Mouse (Mus musculus) gastrocnemius, adult 8-10 months (tissue): ENCODE results near the gene Tmpo. TPM values are rescaled to one million over a fixed set of nuclear protein-coding genes. Genes with fewer than 3 reads are reported as not detected.

ENCODE experiments used
- DNase-seq, 2 experiments: peaks; one replicate each; pipeline ENCODE4 v3.0.0; 2022; ENCODE audit warnings: low spot score in 2 of 2
- total RNA-seq, 4 experiments: library from RNA; stranded (reverse); gene quantifications; 2 replicates each; pipeline ENCODE4 v1.2.4; 2022

The Tmpo gene
- total RNA-seq, 4 experiments from 2014 or later, result 47.8 to 71.6 (median 53.8) TPM

DNA sequence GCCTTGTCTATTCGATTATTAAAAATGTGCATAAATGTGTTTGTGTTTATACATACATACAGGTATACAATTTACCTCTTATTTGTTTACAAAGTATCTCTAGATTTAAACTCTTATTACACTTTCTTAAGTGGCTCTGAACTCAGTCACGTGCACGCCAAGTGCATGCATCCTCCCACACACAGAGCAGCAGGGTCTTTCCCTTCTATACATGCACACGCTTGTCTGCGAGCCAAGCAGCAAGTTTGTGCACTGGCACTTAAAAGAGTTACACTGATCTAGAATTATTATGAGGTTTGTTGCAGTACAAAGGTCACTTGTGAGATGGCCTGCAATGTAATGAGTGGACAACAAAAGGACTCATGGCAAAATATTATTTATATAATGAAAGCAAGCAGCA lies 20.1 kb downstream of the Tmpo start:
- no peak for DNase-seq

GRCm38 (mm10) chr10:91158442-91158841 lies 22.7 kb downstream of the Tmpo start:
- no peak for DNase-seq

GRCm38 (mm10) chr10:91156338-91156737 lies 24.8 kb downstream of the Tmpo start:
- DNase-seq, result no peak

DNA sequence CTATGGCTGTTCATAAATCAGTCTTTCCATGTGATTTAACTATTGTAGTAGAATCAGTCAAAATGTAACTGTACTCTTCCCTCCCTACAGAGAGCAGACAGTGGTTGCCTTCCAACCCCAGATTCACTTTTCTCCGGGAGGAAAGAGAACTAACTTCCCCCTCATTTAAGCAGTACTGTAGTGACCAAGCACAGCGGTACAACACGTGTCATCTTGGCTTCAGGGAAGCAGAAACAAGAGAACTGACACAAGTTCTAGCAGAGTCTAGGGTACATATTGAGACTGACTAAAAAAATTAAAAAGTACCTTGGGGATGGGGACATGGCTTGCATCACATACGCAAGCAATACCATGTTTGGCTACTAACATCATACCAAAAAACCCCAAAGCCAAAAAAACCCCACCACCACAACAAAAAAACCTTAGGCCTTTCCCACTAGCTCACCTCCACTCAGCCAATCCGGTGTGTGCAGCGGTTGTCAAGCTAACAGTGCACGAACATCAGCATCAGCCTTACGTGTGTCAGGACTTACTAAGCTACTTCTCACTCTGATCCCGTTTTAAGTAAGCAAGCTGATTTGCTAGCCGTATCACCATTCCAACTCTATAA lies 27.1 kb downstream of the Tmpo start:
- no peak for DNase-seq

DNA sequence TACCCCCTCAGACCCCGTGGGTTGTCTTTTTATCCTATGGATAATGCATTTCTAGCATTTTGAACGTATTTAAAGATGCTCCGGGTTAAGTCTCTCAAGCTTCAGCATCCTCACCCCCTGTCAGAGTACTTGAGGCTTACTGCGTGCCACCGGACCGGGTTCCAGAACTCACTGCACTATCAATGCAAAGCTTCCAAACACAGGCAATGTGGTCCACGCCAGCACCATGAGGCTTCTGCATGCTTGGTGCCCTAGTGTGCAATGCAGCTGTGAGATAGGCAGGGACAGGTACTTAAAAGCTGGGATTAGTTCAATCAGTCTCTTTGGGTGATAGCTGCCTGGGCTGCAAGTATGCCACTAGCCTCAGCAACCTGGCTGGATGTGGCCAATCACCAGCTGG lies 35.7 kb downstream of the Tmpo start:
- DNase-seq, result no peak

DNA sequence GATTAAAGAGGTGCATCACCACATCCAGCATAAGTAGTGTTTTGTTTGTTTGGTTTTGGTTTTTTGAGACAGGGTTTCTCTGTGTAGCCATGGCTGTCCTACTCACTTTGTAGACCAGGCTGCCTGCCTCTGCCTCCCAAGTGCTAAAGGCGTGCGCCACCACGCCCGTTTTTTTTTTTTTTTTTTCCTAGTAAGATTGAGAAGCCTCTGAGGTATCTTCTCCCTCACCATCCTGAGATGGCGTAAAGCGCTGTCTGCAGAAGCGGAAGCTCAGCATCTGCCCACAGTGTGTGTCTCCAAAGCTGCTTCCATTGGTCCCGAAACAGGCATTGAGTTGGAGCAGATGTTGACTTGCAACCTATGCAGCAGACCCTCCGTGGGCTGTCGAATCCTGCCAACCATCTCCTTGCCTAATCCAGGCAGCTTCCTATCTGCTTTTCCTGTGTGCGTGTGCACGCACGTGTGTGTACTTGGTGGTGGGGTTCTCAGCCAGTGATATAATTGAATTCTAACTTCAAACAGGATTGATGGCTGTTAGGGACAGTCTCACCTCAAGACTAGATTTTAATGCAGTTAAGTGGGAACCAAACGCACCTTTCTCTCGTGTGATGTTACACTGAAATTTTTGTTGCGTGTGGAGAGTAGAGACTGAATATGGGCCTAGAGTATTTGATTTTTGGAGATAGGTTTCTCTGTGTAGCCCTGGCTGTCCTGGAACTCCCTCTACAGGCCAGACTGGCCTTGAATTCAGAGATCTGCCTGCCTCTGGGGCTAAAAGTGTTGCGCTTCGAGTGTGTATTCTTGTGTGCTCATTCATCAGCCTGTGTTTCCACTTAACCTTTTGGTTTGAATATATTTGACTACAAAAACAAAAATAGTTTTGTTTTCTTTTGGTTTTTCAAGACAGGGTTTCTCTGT lies 37.5 kb downstream of the Tmpo start:
- DNase-seq, result no peak

DNA sequence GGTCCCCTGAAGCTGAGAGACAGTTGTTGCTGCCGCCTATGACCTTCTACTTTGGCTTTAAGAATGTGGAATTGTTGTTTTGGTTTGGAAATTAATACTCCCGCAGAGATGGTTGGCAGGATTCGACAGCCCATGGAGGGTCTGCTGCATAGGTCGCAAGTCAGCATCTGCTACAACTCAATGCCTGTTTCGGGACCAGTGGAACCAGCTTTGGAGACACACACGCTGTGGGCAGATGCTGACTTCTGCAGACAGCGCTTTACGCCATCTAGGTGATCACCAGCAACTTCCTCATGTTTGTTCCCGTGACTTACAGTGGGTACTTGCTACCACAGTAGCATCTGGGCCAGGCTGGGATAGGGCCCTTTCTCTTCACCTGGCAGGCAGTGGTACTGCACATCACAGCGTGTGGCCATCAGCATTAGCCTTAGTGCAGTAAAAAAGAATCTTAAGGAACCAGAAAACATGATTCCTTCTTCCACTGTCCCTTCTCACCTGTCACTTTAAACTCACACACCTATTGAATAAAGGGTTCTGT lies 38.4 kb downstream of the Tmpo start:
- DNase-seq, result no peak

DNA sequence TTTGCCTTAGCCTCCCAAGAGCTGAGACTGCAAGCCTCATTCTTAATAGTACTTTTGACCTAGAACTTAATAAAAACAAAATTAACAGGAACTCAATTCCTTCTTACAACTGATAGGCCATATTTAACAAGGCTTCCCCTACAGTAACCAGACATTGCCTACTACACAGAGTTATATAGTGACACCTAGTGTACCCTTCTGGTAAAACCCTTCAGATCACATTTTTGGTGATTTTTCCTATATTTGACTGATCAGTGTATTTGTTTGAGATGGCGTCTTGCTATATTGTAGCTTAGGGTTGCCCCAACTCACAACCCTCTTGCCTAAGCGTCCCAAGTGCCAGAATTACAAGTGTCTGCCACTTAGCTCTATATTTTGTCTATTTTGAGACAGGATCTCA lies 39.6 kb downstream of the Tmpo start:
- no peak for DNase-seq

- no peak for DNase-seq
Observed at GRCm38 (mm10) chr10:91139148-91139766, 41.9 kb downstream of the Tmpo start.

- DNase-seq, result no peak
Observed at GRCm38 (mm10) chr10:91138317-91138716, 42.8 kb downstream of the Tmpo start.

GRCm38 (mm10) chr10:91137400-91137799 lies 43.7 kb downstream of the Tmpo start:
- DNase-seq, result no peak

DNA sequence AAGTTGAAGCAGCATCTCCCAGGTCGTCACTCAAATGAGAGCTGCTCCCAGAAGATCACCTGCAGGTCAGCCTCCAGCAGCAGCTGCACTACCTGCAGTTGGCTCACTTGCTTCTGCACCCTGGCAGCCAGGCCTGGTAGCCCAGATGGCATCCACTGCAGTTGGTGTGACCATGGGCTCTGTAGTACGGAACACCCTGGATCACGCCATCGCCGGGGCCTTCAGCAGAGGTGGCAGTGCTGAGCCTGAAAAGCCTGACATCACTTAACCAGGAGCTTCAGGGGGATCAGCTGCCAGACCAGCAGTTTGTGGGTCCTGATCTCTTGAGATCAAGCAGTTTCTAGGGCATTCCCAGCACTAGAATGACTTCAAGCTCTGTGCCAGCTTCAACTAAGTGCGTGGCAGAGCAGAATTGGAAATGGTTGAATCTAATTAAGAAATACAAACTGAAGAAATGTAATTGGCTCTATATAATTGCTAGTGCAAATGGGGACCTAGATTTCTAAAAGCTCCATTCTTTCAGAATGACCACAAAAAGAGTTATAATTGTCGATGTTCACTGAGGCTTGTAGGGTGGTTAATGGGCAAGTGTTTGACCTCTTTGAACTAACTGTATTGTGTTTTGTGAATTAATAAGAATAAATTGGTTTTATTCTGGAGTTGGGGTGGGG lies 45.7 kb downstream of the Tmpo start:
- no peak for DNase-seq

DNA sequence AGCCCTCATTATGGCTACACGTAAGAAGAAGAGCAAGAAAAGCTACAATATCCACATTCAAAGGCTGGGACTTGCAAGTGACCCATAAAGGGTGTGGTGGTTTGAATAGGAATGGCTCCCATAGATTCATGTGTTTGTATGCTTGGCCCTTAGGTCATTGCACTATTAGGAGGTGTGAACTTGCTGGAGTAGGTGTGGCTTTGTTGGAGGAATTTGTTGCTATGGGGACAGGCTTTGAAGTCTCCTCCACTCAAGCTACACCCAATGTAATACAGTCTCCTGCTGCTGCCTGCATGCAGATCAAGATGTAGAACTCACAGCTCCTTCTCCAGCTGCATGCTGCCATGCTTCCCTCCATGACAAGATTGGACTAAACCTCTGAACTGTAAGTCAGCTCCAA lies 49.5 kb downstream of the Tmpo start:
- no peak for DNase-seq

DNA sequence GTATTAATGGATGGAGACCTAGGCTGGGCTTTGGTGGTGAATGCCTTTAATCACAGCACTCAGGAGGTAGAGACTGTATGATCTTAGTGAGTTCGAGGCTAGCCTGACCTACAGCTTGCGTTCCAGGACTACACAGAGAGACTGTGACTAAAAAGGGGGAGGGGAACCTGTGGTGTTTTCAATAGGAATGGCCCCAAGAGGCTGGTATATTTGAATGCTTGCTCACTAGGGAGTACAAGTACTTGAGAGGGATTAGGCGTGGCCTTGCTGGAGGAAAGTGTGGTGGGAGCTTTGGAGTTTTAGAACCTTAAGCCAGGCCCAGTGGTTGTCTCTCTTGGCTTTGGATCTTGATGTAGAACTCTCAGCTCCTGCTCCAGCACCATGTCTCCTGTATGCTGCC lies 50.3 kb downstream of the Tmpo start:
- no peak for DNase-seq

DNA sequence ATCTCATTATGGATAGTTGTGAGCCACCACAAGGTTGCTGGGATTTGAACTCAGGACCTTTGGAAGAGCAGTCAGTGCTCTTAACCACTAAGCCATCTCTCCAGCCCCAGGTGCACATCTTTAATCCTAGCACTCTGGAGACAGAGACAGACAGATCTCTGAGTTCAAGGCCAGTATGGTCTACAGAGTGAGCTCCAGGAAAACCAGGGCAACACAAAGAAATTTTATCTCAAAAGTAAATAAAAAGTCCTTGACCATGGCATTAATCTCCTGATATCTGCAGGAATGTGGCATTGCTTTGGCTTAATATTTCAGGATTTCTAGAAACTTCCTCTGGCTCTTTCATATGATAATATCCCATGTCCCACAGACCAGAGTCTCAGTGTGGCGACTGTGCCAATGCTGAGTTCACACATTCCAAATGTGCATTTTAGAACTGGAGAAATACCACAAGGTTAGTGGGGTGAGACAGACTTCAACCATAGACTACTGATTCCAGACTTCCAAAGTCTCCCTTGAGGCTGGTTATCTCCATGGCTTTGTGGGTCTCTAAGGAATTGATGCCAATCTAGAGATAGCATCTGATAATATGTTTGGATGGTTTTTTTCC lies 52.5 kb downstream of the Tmpo start:
- no peak for DNase-seq

GRCm38 (mm10) chr10:91127395-91127794 lies 53.7 kb downstream of the Tmpo start:
- no peak for DNase-seq

DNA sequence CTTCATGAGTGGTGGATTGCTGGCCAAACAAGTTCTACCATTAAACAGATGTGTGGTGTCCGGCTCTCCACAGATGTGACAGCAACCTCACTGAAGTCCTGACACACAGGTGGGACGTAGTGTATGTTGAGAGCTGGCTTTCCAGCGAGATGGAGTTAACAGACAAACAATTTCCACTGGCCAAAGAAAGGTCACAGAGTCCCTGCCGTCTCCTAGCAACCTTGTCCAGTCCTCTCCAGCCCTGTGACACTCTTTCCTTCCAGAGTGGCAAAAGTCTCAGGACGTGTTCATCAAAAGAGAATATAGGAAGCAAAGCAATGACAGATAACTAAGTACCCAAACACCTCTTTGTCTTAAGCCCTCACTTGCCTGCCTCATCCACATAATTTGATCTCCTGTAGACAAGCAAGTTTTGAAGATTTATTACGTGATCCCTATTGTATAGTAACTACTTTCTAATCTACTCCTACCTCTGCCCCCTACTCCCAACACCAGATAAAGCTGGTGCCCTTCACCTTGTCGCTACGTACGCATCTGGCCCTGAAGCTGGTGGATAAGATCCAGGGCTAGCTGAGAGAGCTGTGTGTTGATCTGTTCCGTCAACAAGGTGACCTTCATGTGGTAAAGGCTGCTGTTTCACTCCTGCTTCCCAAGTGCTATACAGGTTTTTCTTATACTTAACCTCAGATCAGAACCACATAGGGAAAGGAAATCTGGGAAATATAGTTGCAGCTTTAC lies 54.3 kb downstream of the Tmpo start:
- no peak for DNase-seq

DNA sequence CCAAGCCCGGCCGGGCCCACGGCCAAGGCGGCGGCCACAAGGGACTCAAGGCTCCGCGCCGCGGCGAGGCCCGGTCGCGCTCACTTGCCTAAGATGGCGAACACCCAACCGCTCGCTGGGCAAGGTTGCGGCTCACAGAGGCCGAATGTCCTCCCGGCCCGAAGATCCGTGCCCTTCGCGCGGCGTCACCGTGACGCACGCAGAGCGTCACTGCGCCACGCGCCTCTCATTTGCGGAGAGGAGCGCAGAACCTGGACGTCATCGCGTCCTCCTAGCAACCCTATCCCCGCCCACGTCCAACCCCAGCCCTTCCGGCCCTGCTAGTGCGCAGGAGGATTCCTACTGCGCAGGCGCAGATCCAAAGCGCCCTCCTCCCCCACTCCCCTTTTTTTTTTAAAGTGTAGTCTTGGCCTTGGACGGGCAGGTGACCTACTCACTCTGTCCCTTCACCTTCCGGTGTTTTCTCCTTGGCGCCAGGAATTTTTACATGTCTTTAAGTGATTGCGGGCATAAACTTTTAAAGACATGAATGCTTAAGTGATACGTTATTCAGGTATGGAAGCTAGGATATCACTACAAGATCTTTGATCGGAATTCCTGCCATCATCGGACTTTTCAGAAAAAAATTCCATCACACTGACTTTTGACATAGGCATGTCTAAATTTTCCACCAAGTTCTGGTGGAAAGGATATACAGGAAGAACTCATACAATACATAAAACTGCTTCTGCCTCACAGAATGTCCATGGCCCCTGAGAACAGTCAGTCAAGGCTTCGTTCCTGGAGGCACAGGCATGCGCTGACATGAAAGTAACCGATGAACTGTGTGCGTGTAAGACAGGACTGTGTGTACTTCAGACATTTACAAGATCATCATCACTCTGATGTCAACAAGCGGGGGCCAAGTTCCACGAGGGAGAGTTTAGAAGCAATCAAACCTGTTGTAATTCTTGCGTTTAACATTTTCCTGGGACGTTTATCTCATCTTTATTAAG lies 57.0 kb downstream of the Tmpo start, which contains the start of gene Slc25a3:
Gene Slc25a3 (minus strand): TSS at position 232 of the 995 bp plus-strand sequence.
- DNase-seq, result peak; percentile 94 to 98

GRCm38 (mm10) chr10:91123281-91123827 lies 57.8 kb downstream of the Tmpo start:
- DNase-seq, result peak; percentile 24 to 45
